Mouse (Mus musculus): ENCODE results near the gene Safb2. TPM values are rescaled to one million over a fixed set of nuclear protein-coding genes. Genes with fewer than 3 reads are reported as not detected.
A peak's percentile ranks its signal among the peaks of the same experiment; 100 is the strongest.

Gene Safb2
- total and polyA plus RNA-seq, 3 experiments: 36.8 to 47.5 (median 43.1) TPM

DNA sequence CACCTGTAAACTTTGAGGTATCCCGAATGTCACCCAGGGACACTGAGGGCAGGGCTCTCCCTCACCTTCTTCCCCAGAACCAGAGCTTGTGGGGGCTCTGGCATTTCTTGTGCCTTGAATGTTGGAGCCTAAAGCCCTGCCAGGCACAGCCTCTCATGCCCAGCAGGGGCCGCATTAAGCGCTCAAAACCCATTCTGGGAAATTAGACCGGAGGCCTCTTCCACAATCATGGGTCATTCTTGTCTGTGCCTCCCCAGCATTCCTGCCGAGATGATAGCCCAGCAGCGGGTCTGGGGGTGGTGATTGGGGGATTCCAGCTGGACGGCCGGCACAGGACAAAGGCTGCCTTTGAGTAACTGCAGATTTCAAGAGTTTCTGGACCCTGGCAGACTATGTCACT lies 46.5 kb downstream of the Safb2 start:
- Histone ChIP-seq H3K27ac (no peak overlapping the region), H3K36me3 (ENCODE audit: control insufficient read depth, insufficient read depth, low read length) (no peaks in the 10 kb centered on the region), H3K4me1 (ENCODE audit: control insufficient read depth, insufficient read depth, low read length) (no peaks in the 10 kb centered on the region), H3K27me3 (ENCODE audit: control insufficient read depth, insufficient read depth, low read length) (no peaks in the 10 kb centered on the region), H3K79me2 (replicated peaks; ENCODE audit: control insufficient read depth, insufficient read depth, low read length) (no peaks in the 10 kb centered on the region), H3K9ac (ENCODE audit: low read depth, low read length) (no peak overlapping the region), H3K4me3 (no peak overlapping the region)
- TF ChIP-seq CTCF (IDR thresholded peaks at IDR 0.05) (no peak), EP300 (IDR thresholded peaks at IDR 0.05; ENCODE audit: insufficient read depth, low read depth, low read length) (no peak), POLR2A (IDR thresholded peaks at IDR 0.05; ENCODE audit: insufficient read depth, low read depth, low read length) (no peak)
- intact Hi-C loops (cut with DNase I): no loop called here
- WGBS: 44% methylated on average over 8 of the region's 8 CpGs
- no peak for DNase-seq

DNA sequence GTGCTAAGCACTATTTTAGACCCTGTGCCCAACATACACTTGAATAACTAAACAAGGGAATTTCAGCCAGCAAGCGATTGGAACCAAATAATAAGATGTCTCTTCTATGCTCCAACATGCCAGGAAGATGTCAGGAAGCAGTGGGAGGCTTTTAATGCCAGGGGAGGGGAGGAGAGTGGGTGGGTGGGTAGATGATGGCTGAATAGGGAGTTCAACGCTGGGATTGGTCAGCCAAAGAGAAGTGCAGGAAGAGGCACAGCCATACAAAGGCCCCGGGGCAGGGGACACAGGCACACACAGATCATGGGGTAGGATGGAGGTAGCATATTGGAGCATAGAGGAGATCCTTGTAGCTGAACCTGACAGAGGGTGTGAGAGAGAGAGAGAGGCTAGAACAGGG lies 47.5 kb downstream of the Safb2 start:
- Histone ChIP-seq H3K79me2 (replicated peaks; ENCODE audit: control insufficient read depth, insufficient read depth, low read length) (no peaks in the 10 kb centered on the region), H3K27me3 (ENCODE audit: control insufficient read depth, insufficient read depth, low read length) (no peaks in the 10 kb centered on the region), H3K4me3 (no peak overlapping the region), H3K27ac (no peak overlapping the region), H3K4me1 (ENCODE audit: control insufficient read depth, insufficient read depth, low read length) (no peaks in the 10 kb centered on the region), H3K9ac (ENCODE audit: low read depth, low read length) (no peak overlapping the region), H3K36me3 (ENCODE audit: control insufficient read depth, insufficient read depth, low read length) (no peaks in the 10 kb centered on the region)
- no peak for TF ChIP-seq CTCF (IDR thresholded peaks at IDR 0.05)
- TF ChIP-seq POLR2A (IDR thresholded peaks at IDR 0.05; ENCODE audit: insufficient read depth, low read depth, low read length): no peak
- no peak for TF ChIP-seq EP300 (IDR thresholded peaks at IDR 0.05; ENCODE audit: insufficient read depth, low read depth, low read length)
- intact Hi-C loops (cut with DNase I): no loop called here
- WGBS: 67% methylated on average over 3 of the region's 3 CpGs
- DNase-seq: no peak

- no peak overlapping the region for H3K9ac ChIP-seq (ENCODE audit: low read depth, low read length)
- intact Hi-C loops (cut with DNase I): no loop called here
Measured at GRCm38 (mm10) chr17:56536192-56536591, 48.2 kb downstream of the Safb2 start.

DNA sequence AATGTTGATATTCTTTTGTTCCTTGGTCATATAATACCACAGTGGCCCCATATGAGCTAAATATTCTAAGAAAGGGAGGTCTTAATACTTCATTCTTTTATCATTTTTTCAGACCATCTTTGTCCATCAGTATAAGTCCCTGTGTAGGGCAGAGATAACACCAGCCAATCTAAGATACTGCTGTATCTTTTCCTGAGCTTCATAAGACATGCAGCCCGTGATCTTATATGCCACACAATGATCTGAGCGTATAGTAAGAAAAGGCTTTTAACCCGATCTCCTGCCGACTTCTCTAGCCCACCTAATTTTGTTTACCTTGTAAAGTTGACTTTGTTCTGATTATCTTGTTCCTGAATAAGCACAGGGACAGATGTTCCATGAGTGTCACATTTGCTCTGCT lies 59.4 kb downstream of the Safb2 start:
- 68% methylated on average over 4 of the region's 4 CpGs for WGBS
- H3K27ac ChIP-seq: no peak overlapping the region
- intact Hi-C loops (cut with DNase I): no loop called here
- no peak overlapping the region for H3K9ac ChIP-seq (ENCODE audit: low read depth, low read length)
- no peaks in the 10 kb centered on the region for H3K79me2 ChIP-seq (replicated peaks; ENCODE audit: control insufficient read depth, insufficient read depth, low read length)
- TF ChIP-seq POLR2A (IDR thresholded peaks at IDR 0.05; ENCODE audit: insufficient read depth, low read depth, low read length): no peak
- no peak for TF ChIP-seq CTCF (IDR thresholded peaks at IDR 0.05)
- TF ChIP-seq EP300 (IDR thresholded peaks at IDR 0.05; ENCODE audit: insufficient read depth, low read depth, low read length): no peak
- no peaks in the 10 kb centered on the region for H3K36me3 ChIP-seq (ENCODE audit: control insufficient read depth, insufficient read depth, low read length)
- no peak for DNase-seq
- H3K27me3 ChIP-seq (ENCODE audit: control insufficient read depth, insufficient read depth, low read length): 0 out of 2 replicates have a peak, but pooled peaks cover 4% of the 10 kb centered on the region
- H3K4me1 ChIP-seq (ENCODE audit: control insufficient read depth, insufficient read depth, low read length): no peaks in the 10 kb centered on the region
- H3K4me3 ChIP-seq: no peak overlapping the region

More at GRCm38 (mm10) chr17:56536192-56536591, 48.2 kb downstream of the Safb2 start:
- H3K4me3 ChIP-seq: no peak overlapping the region
- H3K27ac ChIP-seq: no peak overlapping the region
- TF ChIP-seq CTCF (IDR thresholded peaks at IDR 0.05): no peak
- no peaks in the 10 kb centered on the region for H3K79me2 ChIP-seq (replicated peaks; ENCODE audit: control insufficient read depth, insufficient read depth, low read length)
- H3K4me1 ChIP-seq (ENCODE audit: control insufficient read depth, insufficient read depth, low read length): no peaks in the 10 kb centered on the region
- no peaks in the 10 kb centered on the region for H3K36me3 ChIP-seq (ENCODE audit: control insufficient read depth, insufficient read depth, low read length)
- DNase-seq: no peak
- 76% methylated on average over 14 of the region's 14 CpGs for WGBS
- H3K27me3 ChIP-seq (ENCODE audit: control insufficient read depth, insufficient read depth, low read length): no peaks in the 10 kb centered on the region

GRCm38 (mm10) chr17:56522744-56523143 lies 61.6 kb downstream of the Safb2 start:
- peak in 1 of 2 experiments; percentile 1 for DNase-seq
- no peaks in the 10 kb centered on the region for H3K79me2 ChIP-seq (replicated peaks; ENCODE audit: control insufficient read depth, insufficient read depth, low read length)
- TF ChIP-seq EP300 (IDR thresholded peaks at IDR 0.05; ENCODE audit: insufficient read depth, low read depth, low read length) (no peak), CTCF (IDR thresholded peaks at IDR 0.05) (no peak), POLR2A (IDR thresholded peaks at IDR 0.05; ENCODE audit: insufficient read depth, low read depth, low read length) (no peak)
- intact Hi-C loops (cut with DNase I): no loop called here
- no peak overlapping the region for H3K9ac ChIP-seq (ENCODE audit: low read depth, low read length)
- H3K27ac ChIP-seq: no peak overlapping the region
- H3K4me3 ChIP-seq: no peak overlapping the region
- H3K27me3 ChIP-seq (ENCODE audit: control insufficient read depth, insufficient read depth, low read length): 0 out of 2 replicates have a peak, but pooled peaks cover 4% of the 10 kb centered on the region
- no peaks in the 10 kb centered on the region for H3K36me3 ChIP-seq (ENCODE audit: control insufficient read depth, insufficient read depth, low read length)
- no peaks in the 10 kb centered on the region for H3K4me1 ChIP-seq (ENCODE audit: control insufficient read depth, insufficient read depth, low read length)
- 51% methylated on average over 1 of the region's 1 CpGs for WGBS

- WGBS: 17% methylated on average over 13 of the region's 13 CpGs
- TF ChIP-seq CTCF (IDR thresholded peaks at IDR 0.05): no peak
- TF ChIP-seq EP300 (IDR thresholded peaks at IDR 0.05; ENCODE audit: insufficient read depth, low read depth, low read length): no peak
- no peak for TF ChIP-seq POLR2A (IDR thresholded peaks at IDR 0.05; ENCODE audit: insufficient read depth, low read depth, low read length)
- Histone ChIP-seq H3K4me1 (ENCODE audit: control insufficient read depth, insufficient read depth, low read length) (no peaks in the 10 kb centered on the region), H3K4me3 (no peak overlapping the region), H3K27ac (no peak overlapping the region), H3K79me2 (replicated peaks; ENCODE audit: control insufficient read depth, insufficient read depth, low read length) (no peaks in the 10 kb centered on the region), H3K36me3 (ENCODE audit: control insufficient read depth, insufficient read depth, low read length) (no peaks in the 10 kb centered on the region), H3K9ac (ENCODE audit: low read depth, low read length) (no peak overlapping the region), H3K27me3 (ENCODE audit: control insufficient read depth, insufficient read depth, low read length) (peaks cover 13% of the 10 kb centered on the region)
- intact Hi-C loops (cut with DNase I): no loop called here
- DNase-seq: peak in 1 of 2 experiments; percentile 13
Measured at GRCm38 (mm10) chr17:56515690-56516410, 68.5 kb downstream of the Safb2 start.

All from heart, adult 2 months (tissue).